Comparison of ENCODE assay signal across 18 mouse cellular contexts in genomic region chr7:27644471-27644870, GRCm38 (mm10). TPM values are rescaled to one million over a fixed set of nuclear protein-coding genes. Genes with fewer than 3 reads are reported as not detected.
DNase-seq lines count a peak whose midpoint lies in the region; ATAC-seq and TF ChIP-seq lines count a peak whose summit lies in the region.
"Had no signal": no experiment of that assay in that cellular context is flagged by ENCODE, and none has a peak within 500 bp of the region (broad histone marks: within the 10 kb centered on the region; RNA-seq: fewer than 3 reads in every experiment).

No protein-coding gene starts in this region.

- no peaks in the 10 kb centered on the region for H3K4me1 ChIP-seq in intestine, postnatal 0 days (replicated peaks; ENCODE audit: control insufficient read depth, insufficient read depth, low read length)
- H3K4me1 ChIP-seq in intestine, embryonic 16.5 days (ENCODE audit: control insufficient read depth, insufficient read depth, low read length): no peaks in the 10 kb centered on the region
- no peaks in the 10 kb centered on the region for H3K4me1 ChIP-seq in midbrain, postnatal 0 days (ENCODE audit: insufficient read depth, low read length)
- no peaks in the 10 kb centered on the region for H3K4me1 ChIP-seq in midbrain, embryonic 16.5 days (ENCODE audit: control insufficient read depth, insufficient read depth, low read length)
- H3K4me1 ChIP-seq: heart, embryonic 12.5 days; midbrain, embryonic 13.5 days had no signal

- no peaks in the 10 kb centered on the region for H3K27me3 ChIP-seq in intestine, postnatal 0 days (replicated peaks; ENCODE audit: control insufficient read depth, insufficient read depth, low read length)
- H3K27me3 ChIP-seq in intestine, embryonic 16.5 days (replicated peaks; ENCODE audit: control insufficient read depth, insufficient read depth, low read length): no peaks in the 10 kb centered on the region
- H3K27me3 ChIP-seq in midbrain, postnatal 0 days (ENCODE audit: insufficient read depth, low read length): no peaks in the 10 kb centered on the region
- H3K27me3 ChIP-seq in midbrain, embryonic 16.5 days (ENCODE audit: control insufficient read depth, insufficient read depth, low read depth, low read length): no peaks in the 10 kb centered on the region
- H3K27me3 ChIP-seq in splenic B cell, adult 2 months (ENCODE audit: control insufficient read depth, insufficient read depth, low read length, poor library complexity, severe bottlenecking): no peaks in the 10 kb centered on the region
- H3K27me3 ChIP-seq: heart, embryonic 12.5 days; midbrain, embryonic 13.5 days had no signal

- H3K27ac ChIP-seq in intestine, postnatal 0 days (ENCODE audit: low read depth, low read length): no peak overlapping the region
- H3K27ac ChIP-seq in intestine, embryonic 16.5 days (ENCODE audit: low read length): no peak overlapping the region
- H3K27ac ChIP-seq in midbrain, postnatal 0 days (ENCODE audit: low read depth, low read length): no peak overlapping the region
- no peak overlapping the region for H3K27ac ChIP-seq in midbrain, embryonic 16.5 days (ENCODE audit: low read length)
- H3K27ac ChIP-seq: midbrain, embryonic 13.5 days had no signal

- no peak for ATAC-seq in intestine, postnatal 0 days
- no peak for ATAC-seq in intestine, embryonic 16.5 days
- ATAC-seq in midbrain, postnatal 0 days (ENCODE audit: low FRiP score): no peak
- no peak for ATAC-seq in midbrain, embryonic 16.5 days
- ATAC-seq: midbrain, embryonic 13.5 days had no signal

- no peaks in the 10 kb centered on the region for H3K9me3 ChIP-seq in intestine, postnatal 0 days (ENCODE audit: control insufficient read depth)
- no peaks in the 10 kb centered on the region for H3K9me3 ChIP-seq in intestine, embryonic 16.5 days (ENCODE audit: control insufficient read depth, low read length)
- H3K9me3 ChIP-seq in midbrain, postnatal 0 days (ENCODE audit: low read length): no peaks in the 10 kb centered on the region
- no peaks in the 10 kb centered on the region for H3K9me3 ChIP-seq in midbrain, embryonic 16.5 days (replicated peaks; ENCODE audit: control insufficient read depth, low read length, poor library complexity, severe bottlenecking)
- H3K9me3 ChIP-seq: midbrain, embryonic 13.5 days had no signal

- WGBS in intestine, postnatal 0 days: 54% methylated on average over 1 of the region's 1 CpGs
- 48% methylated on average over 1 of the region's 1 CpGs for WGBS in intestine, embryonic 16.5 days
- WGBS in midbrain, postnatal 0 days: 67% methylated on average over 1 of the region's 1 CpGs
- WGBS in midbrain, embryonic 16.5 days: 63% methylated on average over 1 of the region's 1 CpGs

- H3K9ac ChIP-seq in intestine, postnatal 0 days (ENCODE audit: low read depth, low read length): no peak overlapping the region
- no peak overlapping the region for H3K9ac ChIP-seq in intestine, embryonic 16.5 days (ENCODE audit: low read depth, low read length)
- no peak overlapping the region for H3K9ac ChIP-seq in midbrain, postnatal 0 days (replicated peaks; ENCODE audit: low read length, poor library complexity, severe bottlenecking)
- no peak overlapping the region for H3K9ac ChIP-seq in midbrain, embryonic 16.5 days (ENCODE audit: low read depth, low read length)
- H3K9ac ChIP-seq: heart, embryonic 12.5 days; midbrain, embryonic 13.5 days had no signal

- no peaks in the 10 kb centered on the region for H3K36me3 ChIP-seq in intestine, postnatal 0 days (ENCODE audit: control insufficient read depth, insufficient read depth)
- H3K36me3 ChIP-seq in intestine, embryonic 16.5 days (ENCODE audit: control insufficient read depth, insufficient read depth, low read length): no peaks in the 10 kb centered on the region
- no peaks in the 10 kb centered on the region for H3K36me3 ChIP-seq in midbrain, postnatal 0 days (ENCODE audit: insufficient read depth, low read length)
- 0 out of 2 replicates have a peak, but pooled peaks cover 1% of the 10 kb centered on the region for H3K36me3 ChIP-seq in midbrain, embryonic 16.5 days (ENCODE audit: control insufficient read depth, insufficient read depth, low read length)
- H3K36me3 ChIP-seq in splenic B cell, adult 2 months (ENCODE audit: control insufficient read depth, insufficient read depth, low read length, poor library complexity, severe bottlenecking): no peaks in the 10 kb centered on the region

- DNase-seq in midbrain, postnatal 0 days (ENCODE audit: low spot score): no peak
- peak; percentile 15 for DNase-seq in NIH3T3 (ENCODE audit: low read depth)
- peak; percentile 18 for DNase-seq in splenic B cell, adult 2 months (ENCODE audit: low read depth, low spot score)
- DNase-seq in left cerebral cortex, adult 18-20 months (ENCODE audit: low spot score in 2 of 2): no peak
- DNase-seq in spleen, adult 18-20 months: no peak
- DNase-seq: adrenal gland, postnatal 36 days; cerebellum, postnatal 10 days; gastrocnemius, postnatal 14 days; kidney, postnatal 10 days; lung, postnatal 4 days; right cerebral cortex, postnatal 25 days; thymus, adult 2 months had no signal

- no peak overlapping the region for H3K4me2 ChIP-seq in intestine, postnatal 0 days (replicated peaks; ENCODE audit: low read depth)
- H3K4me2 ChIP-seq in intestine, embryonic 16.5 days (ENCODE audit: low read depth, low read length): no peak overlapping the region
- no peak overlapping the region for H3K4me2 ChIP-seq in midbrain, postnatal 0 days (ENCODE audit: low read depth, low read length, poor library complexity, severe bottlenecking)
- H3K4me2 ChIP-seq in midbrain, embryonic 16.5 days (ENCODE audit: low read length): no peak overlapping the region
- H3K4me2 ChIP-seq: heart, embryonic 12.5 days; midbrain, embryonic 13.5 days had no signal

- peak; percentile 21; the same call in 1 of the 2 replicates for TF ChIP-seq CTCF in intestine, postnatal 0 days (IDR thresholded peaks at IDR 0.05; ENCODE audit: low read depth)
- peak; percentile 22; the same call in 1 of the 2 replicates for TF ChIP-seq CTCF in midbrain, postnatal 0 days (IDR thresholded peaks at IDR 0.05)

- H3K4me3 ChIP-seq in intestine, postnatal 0 days (ENCODE audit: low read depth, low read length): no peak overlapping the region
- no peak overlapping the region for H3K4me3 ChIP-seq in intestine, embryonic 16.5 days (ENCODE audit: low read length)
- no peak overlapping the region for H3K4me3 ChIP-seq in midbrain, postnatal 0 days (ENCODE audit: low read depth, low read length)
- H3K4me3 ChIP-seq in midbrain, embryonic 16.5 days (ENCODE audit: low read depth, low read length): no peak overlapping the region
- H3K4me3 ChIP-seq: heart, embryonic 12.5 days; midbrain, embryonic 13.5 days had no signal

RNA-seq across cellular contexts. Expression of gene Ttc9b, which starts 9.2 kb away (rescaled TPM):
- 1.3 and 1.6 TPM in 2 replicates for polyA plus RNA-seq in intestine, postnatal 0 days (2015; fragmentation: Nextera tagmentation; extraction: Ambion mirVana)
- 1.5 and 1.8 TPM in 2 replicates for polyA plus RNA-seq in intestine, embryonic 16.5 days (2015; fragmentation: Nextera tagmentation; extraction: Ambion mirVana)
- 111 and 114 TPM in 2 replicates for total RNA-seq in midbrain, postnatal 0 days (2014; rRNA removed)
- 125 and 133 TPM in 2 replicates for polyA plus RNA-seq in midbrain, postnatal 0 days (2015; fragmentation: Nextera tagmentation; extraction: Ambion mirVana)
- 75.0 and 84.4 TPM in 2 replicates for polyA plus RNA-seq in midbrain, embryonic 16.5 days (2015; fragmentation: Nextera tagmentation; extraction: Ambion mirVana)
- 10 to 100 TPM; 88.9 to 93.4 TPM for total RNA-seq in left cerebral cortex, adult 18-20 months (2021)
- total RNA-seq: gastrocnemius, postnatal 14 days; hematopoietic stem cell, adult 5-6 weeks had no signal
- polyA plus RNA-seq: thymus, adult 2 months had no signal

RNA-seq across cellular contexts. Expression of gene Map3k10, which starts 29.9 kb away (rescaled TPM):
- polyA plus RNA-seq in intestine, postnatal 0 days (2015; fragmentation: Nextera tagmentation; extraction: Ambion mirVana): 3.2 and 3.6 TPM in 2 replicates
- polyA plus RNA-seq in intestine, embryonic 16.5 days (2015; fragmentation: Nextera tagmentation; extraction: Ambion mirVana): 2.2 and 2.9 TPM in 2 replicates
- total RNA-seq in midbrain, postnatal 0 days (2014; rRNA removed): 150 and 165 TPM in 2 replicates
- 24.4 and 24.5 TPM in 2 replicates for polyA plus RNA-seq in midbrain, postnatal 0 days (2015; fragmentation: Nextera tagmentation; extraction: Ambion mirVana)
- polyA plus RNA-seq in midbrain, embryonic 16.5 days (2015; fragmentation: Nextera tagmentation; extraction: Ambion mirVana): 15.4 and 16.9 TPM in 2 replicates
- 100 to 1,000 TPM; 192 to 197 TPM for total RNA-seq in left cerebral cortex, adult 18-20 months (2021)

RNA-seq across cellular contexts. Expression of gene Zfp607b, which starts 44.7 kb away (rescaled TPM):
- 1.1 and 1.2 TPM in 2 replicates for polyA plus RNA-seq in intestine, postnatal 0 days (2015; fragmentation: Nextera tagmentation; extraction: Ambion mirVana)
- polyA plus RNA-seq in intestine, embryonic 16.5 days (2015; fragmentation: Nextera tagmentation; extraction: Ambion mirVana): 2.1 and 2.2 TPM in 2 replicates
- 6.5 and 10.4 TPM in 2 replicates for total RNA-seq in midbrain, postnatal 0 days (2014; rRNA removed)
- 9.2 and 9.5 TPM in 2 replicates for polyA plus RNA-seq in midbrain, postnatal 0 days (2015; fragmentation: Nextera tagmentation; extraction: Ambion mirVana)
- 16.7 and 19.1 TPM in 2 replicates for polyA plus RNA-seq in midbrain, embryonic 16.5 days (2015; fragmentation: Nextera tagmentation; extraction: Ambion mirVana)
- 10 to 100 TPM; 10.9 to 11.1 TPM for total RNA-seq in left cerebral cortex, adult 18-20 months (2021)

RNA-seq across cellular contexts. Expression of gene Akt2, which starts 53.1 kb away (rescaled TPM):
- 35.8 and 36.4 TPM in 2 replicates for polyA plus RNA-seq in intestine, postnatal 0 days (2015; fragmentation: Nextera tagmentation; extraction: Ambion mirVana)
- polyA plus RNA-seq in intestine, embryonic 16.5 days (2015; fragmentation: Nextera tagmentation; extraction: Ambion mirVana): 58.5 and 60.3 TPM in 2 replicates
- total RNA-seq in midbrain, postnatal 0 days (2014; rRNA removed): 42.8 and 46.7 TPM in 2 replicates
- polyA plus RNA-seq in midbrain, postnatal 0 days (2015; fragmentation: Nextera tagmentation; extraction: Ambion mirVana): 37.7 and 38.1 TPM in 2 replicates
- polyA plus RNA-seq in midbrain, embryonic 16.5 days (2015; fragmentation: Nextera tagmentation; extraction: Ambion mirVana): 49.9 and 57.0 TPM in 2 replicates
- total RNA-seq in left cerebral cortex, adult 18-20 months (2021): 100 to 1,000 TPM; 103 to 113 TPM

Comparison
In these comparisons a context has a peak if more than half of its experiments do, and no peak if none do; other contexts are left out.
1. DNase-seq: peak in NIH3T3 (single experiment) and splenic B cell, adult 2 months (single experiment); none in midbrain, postnatal 0 days (single experiment), left cerebral cortex, adult 18-20 months (0 of 2) and spleen, adult 18-20 months (0 of 2).
2. RNA of gene Ttc9b, which starts 9.2 kb away (polyA plus RNA-seq): 125 to 133 TPM in midbrain, postnatal 0 days and 75.0 to 84.4 TPM in midbrain, embryonic 16.5 days; 1.3 to 1.6 TPM in intestine, postnatal 0 days and 1.5 to 1.8 TPM in intestine, embryonic 16.5 days; every median in the first group is over 10 times any median in the second.